Mouse (Mus musculus) kidney, postnatal 0 days (tissue): ENCODE measurements around the gene Clstn2. TPM values are rescaled to one million over a fixed set of nuclear protein-coding genes. Genes with fewer than 3 reads are reported as not detected.

Source experiments
- ATAC-seq: fragments of 200-750 bp; cut with Nextera tagmentation; replicated peaks from 2 replicates; pipeline ENCODE4 v1.8.0; 2017; ENCODE audit warnings: low read depth, moderate number of reproducible peaks, moderate TSS enrichment, moderate library complexity; ENCODE audit not compliant: low FRiP score
- DNase-seq: peaks from one replicate; pipeline ENCODE4 v3.0.0-alpha.2; 2016; ENCODE audit warnings: low spot score
- H3K27ac ChIP-seq: fragments of 300-500 bp; sonication (generic); 2 replicates; pipeline ENCODE4 v1.5.1; 2014; ENCODE audit warnings: mild to moderate bottlenecking
- H3K27me3 ChIP-seq: fragments of 300-500 bp; sonication (generic); 2 replicates; pipeline ENCODE4 v1.6.1; 2014; ENCODE audit warnings: low read length, mixed read lengths; ENCODE audit not compliant: insufficient read depth
- H3K36me3 ChIP-seq: fragments of 300-500 bp; sonication (generic); 2 replicates; pipeline ENCODE4 v1.6.1; 2014; ENCODE audit warnings: low read length, mixed read lengths; ENCODE audit not compliant: insufficient read depth
- H3K4me1 ChIP-seq: fragments of 300-500 bp; sonication (generic); replicated peaks from 2 replicates; pipeline ENCODE4 v1.6.1; 2014; ENCODE audit warnings: antibody characterized with exemption, low read length, mixed read lengths; ENCODE audit not compliant: insufficient read depth
- H3K4me2 ChIP-seq: fragments of 300-500 bp; sonication (generic); 2 replicates; pipeline ENCODE4 v1.6.1; 2014; ENCODE audit warnings: mild to moderate bottlenecking, low read length, moderate library complexity, mixed read lengths
- H3K4me3 ChIP-seq: fragments of 300-500 bp; sonication (generic); replicated peaks from 2 replicates; pipeline ENCODE4 v1.5.1; 2014; ENCODE audit warnings: low read depth, low read length
- H3K9ac ChIP-seq: fragments of 300-500 bp; sonication (generic); 2 replicates; pipeline ENCODE4 v1.6.1; 2014; ENCODE audit warnings: low read depth, low read length
- H3K9me3 ChIP-seq: fragments of 300-500 bp; sonication (generic); replicated peaks from 2 replicates; pipeline ENCODE4 v1.6.1; 2016; ENCODE audit warnings: low read length, inconsistent platforms, mixed read lengths
- CTCF ChIP-seq: IDR thresholded peaks from 2 replicates; pipeline ENCODE4 v1.5.1; 2016; ENCODE audit warnings: antibody characterized with exemption, low read depth, mild to moderate bottlenecking, moderate library complexity
- WGBS: fragments of 180-500 bp; shearing (Covaris S2); extraction: QIAGEN DNeasy Blood & Tissue Kit; methylation state at CpG from one replicate; pipeline ENCODE4 v1.1.7; 2014; 5-methylcytosine and 5-hydroxymethylcytosine counted together
- polyA plus RNA-seq: library from polyadenylated mRNA; unstranded; fragments of >200 nt; fragmentation: Nextera tagmentation; extraction: Ambion mirVana; gene quantifications from 2 replicates; pipeline ENCODE4 v1.2.1, GENCODE M21; 2015

Clstn2 gene
- polyA plus RNA-seq, 1 experiment from 2014 or later: 0.91 TPM

DNA sequence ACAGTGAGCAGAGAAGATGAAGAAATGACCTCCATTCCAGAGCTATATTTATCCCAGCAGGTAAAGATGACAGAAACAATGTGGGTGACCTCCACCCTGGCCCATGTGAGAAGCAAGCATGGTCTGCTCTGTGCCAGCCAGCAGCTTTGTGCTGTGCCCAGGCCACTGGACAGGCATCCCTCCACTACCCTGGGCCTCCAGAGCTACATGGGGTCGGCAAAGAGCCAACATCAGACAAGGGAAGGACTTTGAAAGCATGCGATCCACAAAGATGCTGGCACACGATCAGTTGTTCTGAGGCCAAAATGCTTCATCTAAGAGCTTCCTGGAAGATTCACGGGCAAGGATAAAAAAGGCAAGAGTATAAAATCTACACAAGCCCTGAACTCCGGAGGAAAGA lies 36.6 kb downstream of the Clstn2 start:
- H3K4me2 ChIP-seq: no peak overlapping the region
- H3K27me3 ChIP-seq: no peaks in the 10 kb centered on the region
- H3K9ac ChIP-seq: no peak overlapping the region
- ATAC-seq (no peak), DNase-seq (no peak)
- no peak overlapping the region for H3K4me3 ChIP-seq
- H3K36me3 ChIP-seq: no peaks in the 10 kb centered on the region
- TF ChIP-seq CTCF: no peak
- 74% methylated on average over 5 of the region's 5 CpGs for WGBS
- H3K9me3 ChIP-seq: no peaks in the 10 kb centered on the region
- no peak overlapping the region for H3K27ac ChIP-seq
- no peaks in the 10 kb centered on the region for H3K4me1 ChIP-seq

DNA sequence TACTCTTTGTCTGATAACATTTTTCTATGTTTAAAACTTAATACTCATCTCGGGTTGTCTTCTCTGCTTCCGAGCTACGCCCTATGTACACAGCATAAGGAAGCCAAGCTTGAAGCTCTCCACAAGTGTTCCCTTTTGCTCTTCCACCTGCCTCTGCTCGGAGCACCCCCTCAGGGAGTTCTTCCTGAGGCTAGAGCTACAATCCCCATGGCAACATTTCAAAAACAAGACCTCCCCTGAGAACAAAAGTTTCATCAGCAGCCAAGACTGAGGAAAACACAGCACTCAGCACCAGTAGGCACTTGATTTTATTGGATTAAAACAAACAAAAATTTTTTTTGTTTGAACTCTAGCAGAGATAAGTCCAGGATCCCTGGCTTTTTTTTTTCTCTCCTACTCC lies 37.3 kb downstream of the Clstn2 start:
- no peak overlapping the region for H3K27ac ChIP-seq
- no peak for ATAC-seq
- H3K9me3 ChIP-seq: no peaks in the 10 kb centered on the region
- H3K36me3 ChIP-seq: no peaks in the 10 kb centered on the region
- H3K4me1 ChIP-seq: no peaks in the 10 kb centered on the region
- H3K9ac ChIP-seq: no peak overlapping the region
- no peak overlapping the region for H3K4me2 ChIP-seq
- DNase-seq: peak; percentile 3
- WGBS: 56% methylated on average over 4 of the region's 4 CpGs
- H3K4me3 ChIP-seq: no peak overlapping the region
- TF ChIP-seq CTCF: no peak
- no peaks in the 10 kb centered on the region for H3K27me3 ChIP-seq

DNA sequence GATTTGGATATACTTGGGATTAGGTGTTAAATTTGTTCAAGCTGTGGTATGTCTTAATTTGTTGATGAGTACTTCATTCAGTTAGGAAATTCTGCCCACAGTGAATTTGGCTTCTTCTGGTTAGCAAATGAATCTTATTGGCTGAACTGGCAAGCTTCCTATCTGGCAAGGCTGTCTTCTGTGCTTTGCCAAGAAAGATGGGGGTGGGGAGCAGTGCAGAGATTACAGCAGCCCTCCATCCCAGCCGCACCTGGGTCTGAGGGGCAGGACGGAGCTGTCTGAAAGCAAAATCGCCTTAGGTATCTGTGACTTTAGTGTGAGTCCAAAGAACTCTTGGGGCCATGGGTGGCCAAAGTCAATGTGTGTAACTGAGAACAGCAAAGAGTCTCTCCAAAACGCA lies 40.9 kb downstream of the Clstn2 start:
- no peak overlapping the region for H3K4me3 ChIP-seq
- DNase-seq: no peak
- no peaks in the 10 kb centered on the region for H3K4me1 ChIP-seq
- no peaks in the 10 kb centered on the region for H3K9me3 ChIP-seq
- H3K9ac ChIP-seq: no peak overlapping the region
- no peak for TF ChIP-seq CTCF
- H3K27ac ChIP-seq: no peak overlapping the region
- H3K36me3 ChIP-seq: no peaks in the 10 kb centered on the region
- H3K4me2 ChIP-seq: no peak overlapping the region
- H3K27me3 ChIP-seq: no peaks in the 10 kb centered on the region
- 70% methylated on average over 4 of the region's 4 CpGs for WGBS
- ATAC-seq: no peak

DNA sequence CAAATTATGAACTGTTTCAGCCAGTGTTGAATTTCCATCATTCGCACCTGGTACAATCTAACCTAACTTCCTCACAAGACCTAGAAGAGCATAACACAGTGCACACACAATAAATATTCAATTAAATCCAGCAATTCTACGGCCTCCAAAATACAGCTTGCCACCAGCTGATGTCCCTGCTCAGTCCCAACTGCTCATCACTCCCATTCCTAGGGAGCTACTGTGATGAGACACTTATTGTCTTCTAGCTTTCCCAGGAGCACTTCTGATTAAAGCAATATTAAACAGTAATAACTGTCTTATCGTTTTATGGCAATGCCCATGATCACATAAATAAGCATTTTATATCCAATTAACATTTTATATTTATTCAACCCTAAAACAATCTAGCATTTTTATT lies 55.6 kb downstream of the Clstn2 start:
- WGBS: 80% methylated on average over 3 of the region's 3 CpGs
- no peaks in the 10 kb centered on the region for H3K36me3 ChIP-seq
- H3K4me1 ChIP-seq: no peaks in the 10 kb centered on the region
- H3K4me2 ChIP-seq: no peak overlapping the region
- ATAC-seq (no peak), DNase-seq (no peak)
- no peak overlapping the region for H3K27ac ChIP-seq
- no peak overlapping the region for H3K4me3 ChIP-seq
- no peaks in the 10 kb centered on the region for H3K9me3 ChIP-seq
- no peak overlapping the region for H3K9ac ChIP-seq
- TF ChIP-seq CTCF: no peak
- no peaks in the 10 kb centered on the region for H3K27me3 ChIP-seq

DNA sequence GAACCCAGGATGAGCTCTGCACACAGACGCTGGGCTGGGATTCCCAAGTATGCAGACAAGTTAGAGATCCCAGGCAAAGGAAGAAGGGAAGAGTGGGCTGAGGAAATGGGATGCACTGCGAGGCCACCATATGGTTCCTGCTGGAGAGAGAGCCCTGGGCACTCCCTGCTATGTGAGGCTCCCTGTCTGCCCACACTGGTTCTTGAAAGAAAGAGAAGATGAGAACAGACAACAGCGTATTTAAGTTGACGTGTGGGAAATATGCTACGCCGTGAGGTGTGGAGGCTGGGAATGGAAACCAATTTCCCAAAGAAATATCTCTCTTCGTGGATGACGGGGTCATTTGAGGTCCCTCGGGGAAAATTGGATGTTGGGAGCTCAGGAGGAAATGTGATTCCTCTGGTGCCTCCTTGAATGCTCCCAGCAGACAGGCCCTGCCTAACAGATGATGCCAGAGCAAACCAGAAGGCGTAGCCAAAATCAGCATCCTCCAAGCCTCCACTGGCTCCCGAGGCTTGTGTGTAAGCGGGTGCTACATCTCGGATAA lies 58.1 kb downstream of the Clstn2 start:
- Histone ChIP-seq H3K36me3 (no peaks in the 10 kb centered on the region), H3K9me3 (no peaks in the 10 kb centered on the region), H3K27ac (no peak overlapping the region), H3K4me3 (no peak overlapping the region), H3K4me2 (no peak overlapping the region), H3K27me3 (no peaks in the 10 kb centered on the region), H3K4me1 (no peaks in the 10 kb centered on the region), H3K9ac (no peak overlapping the region)
- TF ChIP-seq CTCF: no peak
- DNase-seq (no peak), ATAC-seq (no peak)
- WGBS: 57% methylated on average over 13 of the region's 13 CpGs

DNA sequence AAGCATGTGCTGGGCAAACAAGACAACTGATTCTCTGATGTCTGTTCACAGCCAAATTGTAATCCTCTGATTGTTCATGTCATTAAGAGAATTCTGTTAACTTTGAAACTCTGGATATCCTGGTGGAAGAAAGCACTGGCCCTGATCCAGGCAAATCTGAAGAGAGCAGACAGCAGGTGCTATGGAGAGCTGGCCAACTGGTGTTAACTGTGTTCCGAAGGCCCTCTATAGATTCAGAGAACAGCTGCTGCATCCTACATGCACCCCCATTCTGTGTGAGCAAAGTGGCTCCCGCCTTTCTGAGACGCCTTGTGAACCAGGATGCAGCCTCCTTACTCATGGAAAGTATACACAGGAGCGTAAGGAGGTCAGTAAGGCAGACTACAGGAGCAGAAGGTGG lies 66.3 kb downstream of the Clstn2 start:
- no peak for DNase-seq
- no peak for TF ChIP-seq CTCF
- ATAC-seq: no peak
- 83% methylated on average over 4 of the region's 4 CpGs for WGBS
- no peaks in the 10 kb centered on the region for H3K27me3 ChIP-seq
- no peaks in the 10 kb centered on the region for H3K9me3 ChIP-seq
- no peaks in the 10 kb centered on the region for H3K4me1 ChIP-seq
- no peak overlapping the region for H3K4me2 ChIP-seq
- no peak overlapping the region for H3K4me3 ChIP-seq
- no peaks in the 10 kb centered on the region for H3K36me3 ChIP-seq
- no peak overlapping the region for H3K9ac ChIP-seq
- no peak overlapping the region for H3K27ac ChIP-seq

DNA sequence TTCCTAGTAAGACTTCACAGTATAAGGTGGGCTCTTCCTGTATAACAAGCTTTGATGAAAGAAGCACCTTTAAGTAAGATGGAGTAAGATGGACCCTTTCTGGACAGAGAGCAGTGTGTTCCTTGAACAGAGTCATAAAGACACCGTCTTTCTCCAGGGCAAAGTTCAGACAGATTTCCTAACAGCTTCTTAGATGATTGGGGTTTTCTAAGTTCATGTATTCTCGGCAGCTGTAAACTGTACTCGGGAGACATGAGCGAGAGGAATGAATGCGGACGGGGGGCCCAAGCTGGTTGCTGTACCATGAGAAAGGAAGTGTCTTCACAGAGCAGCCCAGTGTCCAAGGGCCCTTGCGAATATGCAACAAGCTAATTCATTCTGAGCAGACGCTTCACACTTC lies 75.5 kb downstream of the Clstn2 start:
- Histone ChIP-seq H3K4me2 (no peak overlapping the region), H3K36me3 (no peaks in the 10 kb centered on the region), H3K4me3 (no peak overlapping the region), H3K9ac (no peak overlapping the region), H3K27me3 (no peaks in the 10 kb centered on the region), H3K4me1 (no peaks in the 10 kb centered on the region), H3K9me3 (no peaks in the 10 kb centered on the region), H3K27ac (no peak overlapping the region)
- TF ChIP-seq CTCF: no peak
- no peak for DNase-seq
- no peak for ATAC-seq
- 71% methylated on average over 8 of the region's 8 CpGs for WGBS
